Mouse (Mus musculus): ENCODE measurements at regions not wholly inside any gene's neighbourhood (a gene's known extent, or its start where the extent isn't known, plus 50 kb on each side); places are given as distances from the start of the nearest gene placed in this dataset.

GRCm38 (mm10) chr7:124785896-124786295 is 658.6 kb upstream of the Kdm8 start:
- no peak for DNase-seq (ENCODE audit: low spot score in 2 of 2)
- intact Hi-C loops (cut with DNase I): loop anchor here (2.0 to 10.0 kb wide), 2 partner anchors 655 to 821 kb away; no protein-coding TSS in a partner anchor

GRCm38 (mm10) chr7:124788781-124789180 is 655.7 kb upstream of the Kdm8 start:
- intact Hi-C loops (cut with DNase I): loop anchor here (1.0 to 10.0 kb wide), 9 partner anchors 30 to 824 kb away; no protein-coding TSS in a partner anchor

GRCm38 (mm10) chr7:124803101-124803500 is 641.4 kb upstream of the Kdm8 start:
- intact Hi-C loops (cut with DNase I): no loop called here
- DNase-seq (ENCODE audit: low spot score in 2 of 2): no peak

More at GRCm38 (mm10) chr7:124788781-124789180, 655.7 kb upstream of the Kdm8 start:
- peak; percentile 73 to 96 for DNase-seq (ENCODE audit: low spot score in 2 of 2)

DNA sequence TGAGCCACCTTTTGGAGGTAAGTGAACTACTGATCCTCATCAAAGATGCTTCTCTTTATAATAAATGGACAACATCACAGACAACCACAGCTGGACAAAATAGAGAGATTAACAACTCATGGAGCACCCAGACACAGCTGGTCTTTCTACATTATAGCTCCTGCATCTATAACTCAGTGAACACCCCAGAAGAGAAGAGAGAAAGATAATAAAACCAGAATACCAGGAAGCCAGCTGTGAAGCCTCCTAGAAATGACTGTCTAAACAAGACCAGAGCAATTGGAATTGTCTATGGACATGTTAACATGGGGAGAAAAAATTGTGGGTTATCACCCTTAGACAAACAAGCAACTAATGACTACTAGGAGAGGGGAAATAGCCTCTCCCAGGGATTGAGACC is 609.8 kb upstream of the Kdm8 start:
- DNase-seq (ENCODE audit: low spot score in 2 of 2): no peak
- intact Hi-C loops (cut with DNase I): loop anchor here (5.0 kb wide), 1 partner anchor 283 kb away; no protein-coding TSS in a partner anchor

DNA sequence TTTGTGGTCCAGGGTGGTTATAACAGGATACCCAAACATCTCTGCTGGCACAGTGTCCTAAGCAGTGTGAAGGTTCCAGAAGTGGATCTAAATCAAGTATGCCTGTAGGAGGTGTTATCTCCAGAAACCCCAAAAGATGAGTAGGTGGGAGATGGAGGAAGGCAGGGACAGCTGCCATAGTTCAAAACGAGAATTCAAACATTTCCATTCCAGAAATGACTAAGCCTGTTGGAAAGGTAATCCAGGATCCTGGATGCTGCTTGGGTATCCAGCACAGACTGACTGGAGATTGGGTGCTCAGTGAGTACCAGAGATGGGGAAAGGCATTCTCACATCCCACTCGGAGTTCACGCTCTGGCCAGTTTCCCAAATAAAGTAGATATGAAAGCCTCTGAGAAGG is 607.9 kb upstream of the Kdm8 start:
- DNase-seq (ENCODE audit: low spot score in 2 of 2): peak; percentile 9 to 88

GRCm38 (mm10) chr7:124855056-124855455 is 589.4 kb upstream of the Kdm8 start:
- intact Hi-C loops (cut with DNase I): loop anchor here (2.0 kb wide), 1 partner anchor 66 kb away; no protein-coding TSS in a partner anchor
- DNase-seq (ENCODE audit: low spot score in 2 of 2): peak; percentile 42 to 85

More for the DNA sequence above, 607.9 kb upstream of the Kdm8 start:
- intact Hi-C loops (cut with DNase I): loop anchor here (2.0 to 5.0 kb wide), 4 partner anchors 48 to 281 kb away; no protein-coding TSS in a partner anchor

GRCm38 (mm10) chr7:124857106-124857505 is 587.4 kb upstream of the Kdm8 start:
- intact Hi-C loops (cut with DNase I): no loop called here
- no peak for DNase-seq (ENCODE audit: low spot score in 2 of 2)

DNA sequence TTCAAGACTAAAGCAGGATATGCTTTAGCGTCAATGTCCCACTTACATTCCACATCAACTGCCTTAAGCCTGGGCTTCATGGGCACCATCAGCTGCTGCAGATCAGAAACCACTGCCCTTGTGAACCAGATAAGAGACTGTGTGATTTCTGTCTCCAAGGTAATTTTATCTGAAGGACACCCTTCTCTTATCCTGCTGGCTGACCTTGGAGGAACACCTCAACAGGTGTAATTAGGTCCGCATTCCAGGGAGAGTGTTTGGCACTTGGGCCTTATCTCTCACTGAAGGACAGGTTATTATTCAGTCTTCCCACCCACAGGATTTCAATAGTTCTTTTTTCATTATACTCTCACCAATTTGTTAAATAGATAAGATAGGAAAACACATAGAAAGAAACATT is 583.1 kb upstream of the Kdm8 start:
- DNase-seq (ENCODE audit: low spot score in 2 of 2): no peak
- intact Hi-C loops (cut with DNase I): no loop called here

DNA sequence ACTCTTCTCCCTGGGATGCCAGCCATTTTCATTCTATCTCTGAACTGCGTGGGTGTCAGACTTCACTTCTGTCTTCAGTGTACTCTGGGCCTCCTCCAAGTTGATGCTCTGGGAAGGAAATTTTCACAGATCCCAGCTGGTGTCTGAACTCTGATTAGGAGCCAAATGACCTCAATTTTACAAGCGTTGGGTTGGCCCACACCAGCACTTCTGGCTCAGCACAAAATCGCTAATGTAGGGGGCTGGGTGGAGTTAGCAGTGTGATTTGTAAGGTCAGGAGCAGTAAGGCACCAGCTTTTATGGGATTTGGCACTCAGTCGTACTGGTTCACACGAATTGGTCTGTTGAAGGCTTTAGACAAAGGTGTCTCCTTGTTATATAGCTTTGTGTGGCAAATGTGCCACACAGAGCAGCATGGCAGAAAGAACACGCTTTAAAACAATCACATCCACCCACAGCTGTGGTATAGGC is 576.3 kb upstream of the Kdm8 start:
- intact Hi-C loops (cut with DNase I): no loop called here
- peak in 1 of 2 experiments; percentile 6 for DNase-seq (ENCODE audit: low spot score in 2 of 2)

- intact Hi-C loops (cut with DNase I): no loop called here
- DNase-seq (ENCODE audit: low spot score in 2 of 2): no peak
Observed at GRCm38 (mm10) chr7:124868621-124869020, 575.9 kb upstream of the Kdm8 start.

DNA sequence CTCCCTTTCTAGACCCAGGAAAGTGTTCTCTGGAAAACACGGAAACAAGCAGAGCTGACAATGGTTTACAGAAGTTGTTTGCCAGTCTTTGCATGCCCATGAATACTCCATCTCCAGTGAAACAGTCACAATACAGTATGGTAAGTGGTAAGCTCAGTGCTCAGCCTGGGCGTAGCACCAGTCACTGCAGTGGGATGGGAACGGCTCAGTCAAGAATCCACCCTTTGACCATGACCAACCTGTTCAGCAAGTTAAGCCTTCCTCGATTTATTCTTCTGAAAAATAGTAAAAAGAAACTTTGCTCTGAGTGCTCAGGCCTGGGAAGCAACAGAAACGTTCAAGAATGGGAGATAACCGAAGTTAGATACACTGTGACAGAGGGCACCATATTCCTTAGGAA is 563.7 kb upstream of the Kdm8 start:
- no peak for DNase-seq (ENCODE audit: low spot score in 2 of 2)
- intact Hi-C loops (cut with DNase I): no loop called here

DNA sequence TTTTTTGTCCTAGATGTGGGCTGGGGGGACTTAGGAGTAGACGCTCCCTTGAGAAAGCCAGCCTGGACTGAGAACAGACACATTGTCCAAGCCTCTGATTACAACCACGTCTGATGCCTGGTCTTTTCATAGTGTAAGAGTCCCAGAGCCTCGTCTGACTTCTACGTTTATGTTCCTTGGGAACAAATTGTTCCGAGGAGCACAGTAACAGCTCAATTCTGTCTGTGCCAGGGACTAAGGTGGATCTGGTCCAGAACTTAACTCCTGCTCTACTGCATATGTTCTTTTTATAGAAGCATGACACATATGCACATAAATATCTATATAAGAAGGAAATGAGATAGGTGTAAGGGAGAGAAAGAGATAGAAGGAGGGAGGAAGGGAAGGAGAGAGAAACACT is 537.2 kb upstream of the Kdm8 start:
- intact Hi-C loops (cut with DNase I): loop anchor here (1.0 to 5.0 kb wide), 4 partner anchors 119 to 225 kb away; no protein-coding TSS in a partner anchor
- peak; percentile 37 to 84 for DNase-seq (ENCODE audit: low spot score in 2 of 2)

- intact Hi-C loops (cut with DNase I): loop anchor here (1.0 to 5.0 kb wide), 4 partner anchors 119 to 225 kb away; no protein-coding TSS in a partner anchor
- peak in 1 of 2 experiments; percentile 16 for DNase-seq (ENCODE audit: low spot score in 2 of 2)
Observed at GRCm38 (mm10) chr7:124907662-124908296, 536.7 kb upstream of the Kdm8 start.

DNA sequence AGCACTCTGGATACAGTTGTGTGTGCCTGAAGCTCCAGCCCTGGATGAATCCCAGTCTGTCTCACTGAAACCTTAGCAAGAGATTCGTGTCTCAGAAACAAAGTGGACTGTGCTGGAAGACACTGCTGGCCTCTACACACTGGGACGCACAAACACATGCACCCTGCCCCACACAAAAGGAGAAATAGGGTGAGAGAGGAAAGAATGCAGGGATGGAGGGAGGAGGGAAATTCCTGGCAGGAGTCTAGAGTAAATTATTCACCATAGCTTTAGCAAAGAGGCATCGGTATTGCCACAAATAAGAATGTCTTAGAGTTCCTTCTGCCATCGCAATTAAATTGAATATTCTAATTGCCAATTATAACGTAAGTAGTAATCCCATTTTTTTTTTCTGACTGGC is 530.4 kb upstream of the Kdm8 start:
- intact Hi-C loops (cut with DNase I): no loop called here
- DNase-seq (ENCODE audit: low spot score in 2 of 2): no peak

GRCm38 (mm10) chr7:124914479-124914878 is 530.0 kb upstream of the Kdm8 start:
- intact Hi-C loops (cut with DNase I): no loop called here
- DNase-seq (ENCODE audit: low spot score in 2 of 2): no peak

DNA sequence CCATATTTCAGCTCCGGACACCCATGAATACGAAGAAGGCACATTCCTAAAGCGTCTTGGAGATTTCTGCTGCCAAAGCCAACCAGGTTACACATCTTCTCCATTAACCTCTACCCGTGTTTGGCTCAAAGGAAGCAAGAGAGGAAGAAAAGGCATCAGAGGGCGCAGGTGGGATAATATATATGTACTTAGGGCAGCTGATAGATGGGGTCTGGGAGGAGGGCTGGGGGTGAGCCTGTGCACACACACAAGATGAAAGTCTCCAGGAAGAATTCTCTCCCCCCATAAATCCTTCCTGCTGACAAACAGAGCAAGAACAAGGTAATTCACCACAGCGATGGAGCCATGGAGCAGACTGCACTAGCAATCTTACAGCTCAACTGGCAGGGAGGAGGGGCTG is 529.5 kb upstream of the Kdm8 start:
- intact Hi-C loops (cut with DNase I): no loop called here

DNA sequence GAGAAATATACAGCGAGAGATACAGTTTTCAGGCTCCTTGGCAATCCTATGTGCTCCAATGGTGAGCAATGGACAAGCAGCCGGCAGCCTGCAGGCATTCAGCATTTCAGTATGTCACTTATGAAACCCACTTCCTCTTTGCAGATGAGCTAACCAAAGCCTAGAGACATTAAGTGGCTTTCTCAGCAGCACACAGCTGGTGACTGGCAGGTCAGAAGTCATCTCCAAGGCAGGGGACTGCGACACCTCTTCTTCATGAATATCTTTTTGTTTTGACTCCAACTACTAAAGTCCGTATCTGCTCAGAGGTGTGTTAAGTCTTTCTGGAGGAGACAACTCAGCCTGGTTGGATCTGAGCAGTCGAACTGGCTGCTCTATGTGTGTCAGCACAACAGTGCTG is 528.8 kb upstream of the Kdm8 start:
- DNase-seq (ENCODE audit: low spot score in 2 of 2): no peak
- intact Hi-C loops (cut with DNase I): no loop called here

More for the DNA sequence above, 529.5 kb upstream of the Kdm8 start:
- no peak for DNase-seq (ENCODE audit: low spot score in 2 of 2)

DNA sequence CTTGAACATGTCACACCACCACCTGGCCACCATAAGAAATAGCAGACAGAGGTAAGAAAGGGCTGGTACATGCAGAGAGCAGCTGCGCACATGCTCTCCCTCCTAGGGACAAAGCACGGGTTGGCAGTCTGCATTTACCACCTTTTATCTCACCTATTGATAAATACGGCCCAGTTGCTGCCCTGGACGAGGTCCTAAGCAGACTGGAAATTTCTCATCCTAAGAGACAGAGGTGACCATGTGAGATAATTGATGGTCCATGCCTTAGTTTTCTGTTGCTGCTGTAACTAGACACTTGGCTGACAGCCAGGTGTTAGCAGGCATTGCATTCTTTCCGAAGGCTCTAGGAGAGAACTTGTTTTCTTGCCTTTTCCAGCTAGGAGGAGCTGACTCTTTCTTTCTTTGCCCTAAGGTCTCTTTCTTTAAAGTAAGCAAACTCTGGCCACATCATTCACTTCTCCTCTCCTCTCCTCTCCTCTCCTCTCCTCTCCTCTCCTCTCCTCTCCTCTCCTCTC is 526.8 kb upstream of the Kdm8 start:
- DNase-seq (ENCODE audit: low spot score in 2 of 2): no peak
- intact Hi-C loops (cut with DNase I): no loop called here

DNA sequence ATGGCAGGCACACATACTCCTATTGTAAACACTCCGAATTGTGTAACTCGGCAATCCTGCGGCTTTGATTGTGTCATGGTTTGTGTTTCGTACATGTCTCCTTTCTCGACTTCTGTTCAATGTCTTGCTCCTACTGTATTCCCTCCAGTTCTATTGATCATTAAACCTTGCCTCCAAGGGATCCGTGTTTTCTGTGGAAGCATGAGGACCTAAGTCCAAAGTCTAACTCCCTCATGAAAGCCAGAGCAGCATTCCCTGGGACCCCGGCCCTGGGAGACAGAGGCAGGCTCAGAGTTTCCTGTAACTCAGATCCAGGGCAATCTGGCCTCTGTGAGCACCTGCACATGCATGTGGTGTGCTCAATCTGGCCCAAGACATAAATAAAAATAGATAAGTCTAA is 521.7 kb upstream of the Kdm8 start:
- no peak for DNase-seq (ENCODE audit: low spot score in 2 of 2)

DNA sequence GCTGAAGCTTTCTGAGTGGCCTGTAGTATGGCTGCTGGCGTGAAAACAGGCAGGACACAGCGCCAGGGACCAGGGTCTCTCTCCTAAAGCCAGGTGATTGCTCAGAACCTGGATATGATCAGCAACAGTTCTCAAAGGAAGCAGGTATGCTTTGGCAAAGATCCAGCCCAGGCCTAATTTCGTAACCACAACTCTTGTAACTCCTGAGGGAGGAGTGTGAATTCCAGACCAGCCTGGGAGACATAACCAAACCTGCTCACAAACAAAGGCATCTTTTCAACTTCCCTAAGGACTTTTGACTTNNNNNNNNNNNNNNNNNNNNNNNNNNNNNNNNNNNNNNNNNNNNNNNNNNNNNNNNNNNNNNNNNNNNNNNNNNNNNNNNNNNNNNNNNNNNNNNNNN is 510.9 kb upstream of the Kdm8 start:
- intact Hi-C loops (cut with DNase I): no loop called here
- no peak for DNase-seq (ENCODE audit: low spot score in 2 of 2)

More for the DNA sequence above, 521.7 kb upstream of the Kdm8 start:
- intact Hi-C loops (cut with DNase I): no loop called here

DNA sequence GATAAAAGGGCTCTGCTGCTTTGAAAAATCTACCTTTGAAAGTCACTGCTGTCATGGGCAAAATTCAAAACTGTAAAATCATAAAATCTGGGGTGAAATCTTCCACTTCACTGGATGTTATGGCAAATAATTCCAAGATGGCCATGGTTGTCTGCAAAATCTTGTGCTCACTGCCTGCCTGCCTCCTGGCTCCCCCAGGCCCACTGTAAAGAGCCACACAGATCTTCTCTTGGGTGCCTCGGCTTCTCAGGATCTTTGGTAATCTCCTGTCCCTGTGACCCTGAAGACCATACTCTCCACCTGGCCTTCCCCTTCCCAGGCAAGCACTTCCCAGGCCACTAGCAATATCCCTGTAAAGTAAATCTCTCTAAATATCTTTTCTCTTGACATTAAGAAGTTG is 505.1 kb upstream of the Kdm8 start:
- no peak for DNase-seq (ENCODE audit: low spot score in 2 of 2)
- intact Hi-C loops (cut with DNase I): no loop called here

Measured in left cerebral cortex, postnatal 25 days (tissue).